Mouse (Mus musculus) granulocyte monocyte progenitor cell, adult 5-6 weeks (primary cell): ENCODE measurements around the gene Gm136. TPM values are rescaled to one million over a fixed set of nuclear protein-coding genes. Genes with fewer than 3 reads are reported as not detected.
"Not testable (repeated sequence)": the region's sequence is repeated elsewhere in the genome, so short reads cannot be mapped to it uniquely, and the experiment has no call there.

Source experiments
- ATAC-seq: replicated peaks from 2 replicates; pipeline ENCODE4 v1.8.0; 2016; ENCODE audit warnings: mild to moderate bottlenecking, moderate TSS enrichment, inconsistent platforms; ENCODE audit not compliant: poor library complexity, severe bottlenecking
- total RNA-seq, 2 experiments: library from RNA; stranded (forward) in 1 of 2; stranded (reverse) in 1 of 2; fragments of 200-712, 200-1000 nt in 1 of 2; fragments of >200 nt in 1 of 2; fragmentation: Nextera tagmentation in 1 of 2; gene quantifications; 2 replicates each; pipeline ENCODE4 v1.2.3; 2014 to 2017

Gm136 gene
- total RNA-seq (2014; fragmentation: Nextera tagmentation): not detected in 2 replicates
- not detected in 2 replicates for total RNA-seq (2017)

DNA sequence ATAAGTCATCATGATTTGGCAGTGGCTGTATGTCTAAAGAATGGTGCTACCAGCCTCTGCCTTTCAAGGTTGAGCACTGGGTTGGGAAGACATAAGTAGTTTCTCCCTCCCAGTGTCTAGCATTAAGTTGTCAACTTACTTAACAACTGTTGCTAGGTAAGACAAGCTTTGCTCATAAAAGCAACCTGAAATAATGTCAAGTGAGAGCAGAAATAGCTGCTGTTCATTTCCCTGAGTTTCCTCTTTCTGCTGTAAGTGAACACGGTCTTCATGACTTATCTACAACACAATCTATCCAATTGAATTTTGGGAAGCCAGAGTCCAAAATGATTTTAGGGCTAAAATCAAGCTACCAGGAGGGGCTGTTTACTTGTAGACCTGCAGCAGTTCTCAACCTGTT lies at the start of gene Gm136:
Gene Gm136 (minus strand): TSS at position 101 of the 400 bp plus-strand sequence.
- ATAC-seq: no peak

DNA sequence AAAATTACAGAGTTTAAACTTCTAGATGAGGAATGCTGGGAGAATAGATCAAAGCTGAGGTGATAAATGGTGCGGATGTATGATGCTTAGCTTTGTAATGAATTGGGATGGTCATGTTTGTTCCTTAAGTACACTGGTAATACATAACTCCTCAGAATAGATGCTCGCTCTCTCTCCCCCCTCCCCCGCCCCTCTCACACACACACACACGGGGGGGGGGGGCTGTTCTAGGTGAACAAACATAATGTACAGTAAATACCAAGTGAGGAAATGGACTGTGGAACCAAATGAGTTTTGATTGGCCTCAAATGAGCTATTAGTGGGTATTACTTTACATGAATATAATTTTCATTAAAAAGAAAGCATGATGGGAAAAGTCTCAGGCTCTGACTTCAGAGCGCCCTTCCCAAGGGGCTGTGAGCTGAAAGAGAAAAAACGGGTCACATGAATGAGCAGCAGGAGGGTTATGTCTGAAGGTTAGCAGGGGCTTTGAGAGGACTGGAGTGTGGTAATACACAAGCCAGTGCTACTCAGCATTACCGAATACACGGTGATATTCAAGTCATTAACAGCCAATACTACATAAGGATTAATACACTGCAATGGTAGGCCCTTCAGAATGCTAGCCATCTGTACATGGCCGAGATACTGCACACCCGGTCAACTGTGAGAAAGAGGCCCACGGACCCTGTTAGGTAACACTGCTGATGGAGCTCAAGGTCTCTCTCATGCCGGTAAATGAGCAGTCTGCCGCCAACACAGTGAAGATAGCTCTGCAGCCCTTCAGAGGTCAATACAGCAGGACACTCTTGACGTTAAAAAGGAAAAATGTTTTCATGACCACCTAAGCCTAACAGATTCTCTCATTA lies 45.3 kb upstream of the Gm136 start:
- no peak for ATAC-seq

DNA sequence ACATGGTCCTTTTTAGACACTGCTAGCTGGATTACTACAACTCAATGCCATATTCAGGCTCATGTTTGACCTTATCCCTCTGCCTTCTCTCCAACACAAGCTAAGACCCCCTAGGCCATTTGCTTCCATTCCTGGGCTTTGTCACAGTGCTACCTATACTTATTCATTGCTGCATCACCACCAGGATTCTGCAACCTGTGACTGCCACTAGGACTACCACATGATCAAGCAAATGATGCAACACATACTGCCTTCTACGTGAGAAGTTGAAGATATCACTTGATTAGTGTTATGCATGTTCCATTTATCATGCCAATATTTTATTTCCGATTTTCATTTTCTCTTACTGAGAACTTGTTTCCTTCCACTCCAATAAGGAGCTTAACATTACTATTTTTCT lies 41.9 kb upstream of the Gm136 start:
- peak; percentile 60 for ATAC-seq

DNA sequence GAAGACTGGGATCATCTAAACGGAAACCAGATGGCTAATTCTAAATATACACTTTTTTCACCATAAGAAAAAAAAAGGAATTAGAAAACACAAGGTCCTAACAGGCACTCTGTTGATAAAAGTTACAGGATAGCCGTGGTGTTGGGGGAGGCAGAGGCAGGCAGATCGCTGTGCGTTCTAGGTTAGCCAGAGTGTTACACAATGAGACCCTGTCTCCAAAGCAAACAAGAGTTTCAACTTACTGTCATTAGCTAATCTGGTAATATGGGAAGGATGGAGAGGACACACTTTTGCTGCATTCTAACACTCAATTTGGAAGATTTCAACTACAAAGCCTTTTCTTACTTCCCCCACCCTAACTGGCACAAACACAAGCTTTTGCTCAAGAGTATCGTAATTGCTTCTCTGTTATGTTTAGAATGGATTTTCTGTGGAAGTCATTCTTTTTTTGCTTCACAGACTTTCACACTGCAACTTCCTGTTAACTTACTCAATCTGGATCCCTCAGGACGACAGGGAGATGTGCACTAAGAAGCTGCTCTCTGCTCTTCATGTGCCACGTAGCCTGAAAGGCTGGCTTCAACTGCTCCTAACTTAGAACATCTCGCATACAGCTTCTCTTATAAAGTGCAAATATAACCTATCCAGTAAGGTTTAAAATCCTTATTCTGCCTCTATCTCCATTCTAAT lies 41.4 kb upstream of the Gm136 start:
- ATAC-seq: peak; percentile 78

DNA sequence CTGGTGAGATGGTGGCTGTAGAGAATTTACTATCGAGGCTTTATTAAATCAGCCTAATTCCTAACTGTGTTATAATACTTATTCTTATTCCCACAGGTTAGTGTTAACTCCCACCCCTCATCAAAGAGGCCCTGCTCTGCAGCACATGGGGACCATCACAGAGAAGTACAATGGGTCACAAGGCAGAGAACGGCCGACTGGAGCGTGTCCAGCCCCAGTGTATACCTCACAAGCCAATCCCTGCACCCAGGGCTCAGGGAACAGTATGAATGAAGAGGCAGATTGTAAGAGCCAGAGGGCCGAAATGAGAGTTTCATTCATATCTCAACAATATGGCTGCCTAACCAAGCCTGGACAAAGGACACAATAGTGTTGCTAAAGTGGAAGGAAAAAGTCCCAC lies 40.2 kb upstream of the Gm136 start:
- ATAC-seq: no peak

DNA sequence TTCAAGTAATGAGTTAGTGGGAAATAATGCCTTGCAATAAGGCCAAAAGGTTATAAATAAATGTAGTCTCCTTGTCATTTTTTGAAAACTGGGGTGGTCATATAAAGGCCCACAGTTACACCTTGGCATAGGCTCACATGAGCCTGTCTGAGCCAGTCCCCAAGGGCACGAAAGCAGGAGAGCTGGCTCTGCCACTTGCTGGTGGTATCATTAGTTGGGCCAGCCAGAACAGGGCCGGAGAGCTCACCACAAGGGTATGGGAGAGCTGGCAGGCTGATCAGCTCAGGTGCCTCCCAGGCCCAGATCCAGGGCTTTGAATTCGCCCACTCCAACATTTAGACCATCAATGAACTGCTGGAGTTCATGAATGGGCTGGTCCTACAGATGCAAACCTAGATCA lies 30.4 kb upstream of the Gm136 start:
- no peak for ATAC-seq

DNA sequence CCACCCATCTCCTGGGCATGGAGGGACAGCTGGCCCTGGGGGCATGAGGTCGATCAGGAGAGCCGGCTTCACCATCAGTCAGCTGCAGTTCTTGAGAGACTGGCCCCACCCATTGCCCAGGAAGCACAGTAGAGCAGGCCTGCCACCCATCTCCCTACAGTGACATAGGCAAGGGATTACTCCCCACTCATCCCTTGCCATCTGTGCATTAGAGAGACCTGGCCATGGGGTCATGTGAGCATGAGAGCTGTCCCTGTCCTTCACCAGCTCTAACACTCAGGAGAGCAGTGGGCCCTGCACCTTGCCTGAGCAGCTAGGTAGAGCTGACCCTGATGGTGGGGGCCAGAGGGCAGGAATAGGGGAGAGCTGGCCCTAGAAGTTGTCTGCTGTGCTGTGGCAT lies 29.6 kb upstream of the Gm136 start:
- ATAC-seq: no peak

DNA sequence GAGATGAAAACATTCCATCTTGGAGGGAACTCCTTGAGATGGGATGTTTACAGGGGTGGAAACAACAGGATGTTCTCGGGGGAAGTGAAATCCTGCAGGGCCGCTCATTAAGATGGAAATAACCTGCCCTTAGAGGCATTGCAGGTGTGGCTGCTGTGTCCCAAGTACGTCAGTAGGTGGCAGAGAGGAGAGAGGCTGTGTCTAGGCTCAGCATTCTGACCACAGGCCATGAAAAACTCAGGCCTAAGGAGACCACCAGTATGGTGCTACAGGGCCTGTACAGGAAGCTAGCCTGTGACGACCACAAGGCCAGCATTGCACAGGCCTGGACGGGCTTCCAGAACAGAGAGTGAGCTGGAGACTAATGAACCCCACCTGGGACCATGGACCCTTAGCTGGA lies 28.8 kb upstream of the Gm136 start:
- peak; percentile 52 for ATAC-seq

DNA sequence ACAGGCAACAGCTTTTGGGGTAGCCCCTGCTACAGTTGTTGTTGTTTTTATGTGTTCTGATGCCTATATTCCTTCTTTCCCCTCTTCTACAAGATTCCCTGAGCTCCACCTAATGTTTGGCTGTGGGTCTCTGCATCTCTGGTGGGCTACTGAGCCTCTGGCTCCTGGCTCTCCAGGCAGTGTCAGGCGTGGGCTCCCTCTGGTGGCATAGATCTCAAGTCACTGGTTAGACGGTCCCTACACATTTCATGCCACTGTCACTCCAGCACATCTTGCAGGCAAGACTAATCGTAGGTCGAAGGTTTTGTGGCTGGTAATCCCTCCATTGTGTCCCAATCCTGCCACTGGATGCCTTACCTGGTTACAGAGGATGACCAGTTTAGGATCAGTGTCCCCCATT lies 26.7 kb upstream of the Gm136 start:
- ATAC-seq: no peak

DNA sequence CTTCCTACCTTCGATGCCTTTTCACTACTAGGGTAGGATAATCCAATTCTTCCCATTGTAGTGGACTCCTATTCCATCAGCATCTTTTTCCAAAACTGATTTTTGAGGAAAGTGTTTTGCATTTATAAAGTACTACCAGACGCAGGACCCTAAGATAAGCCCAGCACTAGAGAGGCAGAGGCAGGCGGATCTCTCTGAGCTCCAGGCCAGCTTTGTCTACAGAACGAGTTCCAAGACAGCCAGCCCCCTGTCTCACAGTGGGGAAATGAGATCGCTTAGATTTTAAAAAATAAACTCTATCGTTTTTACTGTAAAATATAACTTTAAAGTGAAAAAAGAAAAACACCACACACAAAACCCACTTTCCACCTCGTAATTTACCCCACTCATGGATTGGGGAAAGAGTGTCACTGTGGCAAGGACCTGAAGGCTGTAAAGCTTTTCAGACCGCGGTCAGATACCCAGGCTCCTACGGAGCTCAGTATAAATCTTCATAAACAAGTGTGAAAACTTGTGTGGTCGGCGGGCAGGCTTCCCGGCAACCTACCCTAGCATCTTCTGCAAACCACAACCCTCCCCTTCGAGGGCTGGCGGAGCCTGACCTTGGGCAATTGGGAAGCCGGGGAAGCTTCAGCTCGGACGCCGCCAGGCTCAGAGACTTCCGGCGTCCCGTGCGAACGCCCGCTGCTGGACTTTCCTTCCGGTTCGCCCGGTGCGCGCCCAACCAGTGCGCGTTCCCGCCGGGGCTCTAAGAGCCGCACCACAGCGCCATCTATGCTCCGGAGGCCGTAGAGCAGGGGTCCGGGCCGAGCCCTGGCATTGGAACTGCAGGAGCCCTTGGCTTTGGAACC lies 21.8 kb upstream of the Gm136 start, which contains the start of gene Smim8:
Gene Smim8 (minus strand): TSS at position 747 of the 851 bp plus-strand sequence.
- peak; percentile 99 for ATAC-seq

DNA sequence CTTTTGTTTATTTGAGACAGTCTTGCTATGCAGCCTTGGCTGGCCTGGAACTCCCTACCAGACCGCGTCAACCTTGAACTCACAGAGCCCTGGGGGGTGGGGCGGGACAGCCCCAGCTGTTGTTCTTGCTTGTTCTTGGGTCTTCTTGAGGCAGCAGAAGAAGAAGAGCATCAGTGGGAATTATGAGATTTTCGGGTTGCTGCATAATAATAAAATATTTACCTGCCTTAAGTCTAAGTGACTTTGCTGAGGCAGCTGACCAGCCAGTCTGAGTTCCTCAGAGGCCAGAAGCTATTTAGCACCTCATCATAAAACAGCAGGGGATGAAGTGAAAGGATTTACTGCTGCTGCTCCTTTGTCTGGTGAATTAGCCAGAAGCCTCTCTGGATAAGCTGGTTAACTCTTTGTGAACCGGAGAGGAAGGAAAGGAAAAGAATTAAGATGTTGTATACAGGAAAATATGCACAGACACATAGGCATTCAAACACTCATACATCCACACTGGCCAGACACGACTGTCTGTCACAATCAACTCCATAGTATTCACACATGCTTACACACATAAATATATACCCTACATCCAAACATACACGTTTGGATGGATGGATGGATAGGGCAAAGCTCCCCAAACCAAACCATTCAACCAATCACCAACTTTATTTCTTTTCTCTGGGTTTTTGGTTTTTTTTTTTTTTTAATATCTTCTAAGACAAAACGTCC lies 15.7 kb upstream of the Gm136 start:
- ATAC-seq: no peak

DNA sequence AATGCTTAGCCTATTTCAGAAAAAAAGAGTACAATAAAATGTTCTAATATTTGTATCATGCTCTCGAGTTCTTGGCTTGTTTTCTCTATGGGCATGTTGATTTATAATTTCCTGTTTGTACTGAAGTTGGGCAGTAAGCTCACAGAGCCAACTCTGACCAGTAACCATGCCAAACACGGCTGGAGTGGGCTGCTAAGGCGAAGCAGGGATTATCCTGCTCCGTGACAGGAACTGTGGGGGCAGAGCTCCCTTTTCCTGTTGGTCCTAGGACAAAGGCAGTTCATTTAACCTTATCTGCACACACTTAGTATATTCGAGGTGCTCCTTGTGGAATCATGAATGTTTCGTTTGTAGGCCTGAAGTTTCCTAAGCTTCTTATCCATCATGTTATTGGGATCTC lies 6.8 kb downstream of the Gm136 start:
- ATAC-seq: no peak

DNA sequence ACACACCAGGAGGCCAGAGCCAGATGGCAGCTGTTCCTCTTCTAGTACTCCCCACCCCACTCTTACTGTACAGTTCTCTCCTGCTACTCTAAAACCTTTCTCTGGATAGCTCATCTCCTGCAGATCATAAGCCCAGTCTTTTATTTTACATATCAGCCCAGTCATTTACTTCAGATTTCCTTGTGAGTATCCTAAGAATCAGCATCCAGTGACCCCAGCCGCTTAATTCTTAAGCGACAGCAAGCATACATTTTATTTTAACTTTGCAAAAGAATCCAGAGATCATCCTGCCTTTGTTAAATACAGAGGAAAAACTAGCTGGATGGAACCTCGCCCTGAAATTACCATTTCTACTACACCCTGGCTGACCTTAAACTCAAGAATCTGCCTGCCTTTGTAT lies 21.6 kb downstream of the Gm136 start:
- no peak for ATAC-seq

DNA sequence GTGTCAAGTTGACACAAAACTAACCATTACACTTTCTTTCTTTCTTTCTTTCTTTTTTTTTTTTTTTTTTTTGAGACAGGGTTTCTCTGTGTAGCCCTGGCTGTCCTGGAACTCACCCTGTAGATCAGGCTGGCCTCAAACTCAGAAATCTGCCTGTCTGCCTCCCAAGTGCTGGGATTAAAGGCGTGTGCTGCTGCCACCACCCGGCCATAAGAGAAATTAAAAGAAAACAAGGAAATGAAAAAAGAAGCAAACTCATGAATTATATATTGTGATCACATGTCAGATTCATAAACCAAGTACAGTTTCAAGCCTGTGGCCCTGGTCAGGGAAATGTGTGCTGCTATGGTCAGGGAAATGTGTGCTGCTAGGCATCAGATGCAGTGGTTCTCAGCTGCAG lies 22.6 kb downstream of the Gm136 start:
- not testable (repeated sequence) for ATAC-seq

DNA sequence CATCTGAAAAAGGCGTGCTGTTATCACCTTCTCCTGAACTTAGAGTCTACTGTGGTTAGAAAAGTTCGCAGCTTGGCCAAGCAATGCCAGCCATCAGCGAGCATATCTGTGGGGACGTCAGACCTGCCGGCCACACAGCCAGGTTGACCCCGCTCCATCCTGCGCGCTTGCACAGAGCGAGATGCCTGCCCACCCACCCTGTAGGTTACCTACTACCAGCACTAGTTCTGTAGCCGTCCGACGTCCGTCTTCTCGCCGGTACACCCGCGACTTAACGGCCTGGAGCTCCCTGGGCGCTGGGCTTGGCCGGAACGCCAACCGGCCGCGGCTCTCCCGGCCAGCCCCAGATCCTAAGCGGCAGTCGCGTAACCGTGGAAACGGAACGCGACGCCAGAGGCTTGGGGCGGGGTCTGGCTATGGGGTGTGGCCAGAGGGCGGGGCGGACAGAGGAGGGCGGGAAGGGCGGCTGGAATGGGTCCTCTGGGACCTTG lies 26.2 kb downstream of the Gm136 start, which contains the start of gene Cfap206:
Gene Cfap206 (minus strand): TSS at position 356 of the 491 bp plus-strand sequence.
- peak; percentile 100 for ATAC-seq

DNA sequence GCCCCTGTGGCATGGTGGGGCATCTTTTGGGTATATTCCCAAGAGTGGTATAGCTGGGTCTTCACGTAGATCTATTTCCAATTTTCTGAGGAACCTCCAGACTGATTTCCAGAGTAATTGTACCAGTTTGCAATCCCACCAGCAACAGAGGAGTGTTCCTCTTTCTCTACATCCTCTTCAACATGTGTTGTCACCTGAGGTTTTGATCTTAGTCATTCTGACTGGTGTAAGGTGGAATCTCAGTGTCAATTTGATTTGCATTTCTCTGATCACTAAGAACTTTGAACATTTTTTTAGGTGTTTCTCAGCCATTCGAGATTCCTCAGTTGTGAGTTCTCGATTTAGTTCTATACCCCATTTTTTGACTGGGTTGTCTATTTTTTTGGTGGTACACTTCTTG lies 30.4 kb downstream of the Gm136 start:
- not testable (repeated sequence) for ATAC-seq

DNA sequence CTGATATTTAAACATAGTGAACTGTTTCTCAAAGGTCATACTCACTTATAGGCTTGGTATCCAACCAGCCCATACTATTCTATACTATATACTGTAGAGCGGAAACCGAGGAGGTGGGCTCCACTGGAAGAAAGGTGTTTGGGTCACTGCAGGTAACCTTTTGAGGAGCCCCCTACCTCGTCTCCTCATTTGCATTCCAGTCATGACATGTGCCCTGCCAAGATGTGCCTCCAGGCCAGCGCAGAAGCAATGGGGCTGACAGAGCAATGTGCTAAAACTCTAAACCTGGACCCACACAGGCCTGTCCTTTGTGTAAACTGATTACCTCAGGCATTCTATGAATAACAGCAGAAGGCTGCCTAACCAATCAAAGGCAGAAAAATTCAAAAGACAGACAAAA lies 31.8 kb downstream of the Gm136 start:
- ATAC-seq: no peak

DNA sequence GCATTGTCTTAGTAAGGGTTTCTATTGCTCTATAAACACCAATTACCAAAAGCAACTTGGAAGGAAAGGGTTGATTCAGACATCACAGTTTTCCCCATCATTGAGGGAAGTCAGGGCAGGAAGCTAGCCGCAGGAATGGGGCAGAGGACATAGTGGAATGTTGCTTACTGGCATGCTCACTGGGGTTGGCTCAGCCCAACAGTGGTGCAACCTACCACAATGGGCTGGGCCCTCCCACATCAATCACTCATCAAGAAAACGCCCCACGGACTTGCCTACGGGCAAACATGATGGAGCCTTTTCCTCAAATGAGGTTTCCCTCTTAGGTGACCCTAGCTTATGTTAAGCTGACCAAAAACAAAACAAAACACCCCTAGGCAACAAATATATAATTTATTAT lies 32.9 kb downstream of the Gm136 start:
- no peak for ATAC-seq

DNA sequence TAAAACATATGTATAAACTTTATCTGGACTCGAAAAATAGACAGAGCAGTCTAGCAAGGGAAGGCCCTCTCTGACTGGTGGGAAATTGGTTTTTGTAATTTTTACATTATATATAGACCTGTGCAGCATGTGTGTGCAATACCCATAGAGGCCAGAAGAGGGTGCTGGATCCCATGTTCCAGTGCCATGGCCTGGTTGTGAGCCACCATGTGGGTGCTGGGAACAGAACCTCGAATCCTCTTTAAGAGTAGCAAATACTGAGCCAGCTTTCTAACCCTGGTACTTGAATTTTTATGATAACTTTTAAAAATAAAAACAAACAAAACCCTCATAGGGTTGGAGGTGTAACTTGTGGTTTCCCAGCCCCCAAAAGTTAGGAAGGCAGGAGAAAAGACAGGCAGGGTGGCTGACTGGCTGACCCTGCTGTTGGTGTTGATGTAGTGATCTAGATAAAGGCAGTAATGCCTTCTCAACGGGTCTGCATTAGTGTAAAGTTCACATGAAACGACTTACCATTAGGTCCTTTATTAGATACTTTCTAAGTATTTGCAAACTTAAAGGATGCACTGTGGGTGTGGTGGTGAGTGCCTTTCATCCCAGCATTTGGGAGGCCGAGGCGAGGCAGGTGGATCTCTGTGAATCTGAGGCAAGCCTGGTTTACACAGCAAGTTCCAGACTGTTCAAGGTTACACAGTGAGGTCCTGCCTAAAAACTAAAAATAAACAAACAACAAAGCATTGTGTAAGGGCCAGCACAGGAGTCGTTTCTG lies 35.8 kb downstream of the Gm136 start:
- ATAC-seq: no peak
